Mouse (Mus musculus) lung, adult 10 weeks (tissue): ENCODE data around the gene Armc2. TPM values are rescaled to one million over a fixed set of nuclear protein-coding genes. Genes with fewer than 3 reads are reported as not detected.

Source experiments
- polyA plus RNA-seq: library from polyadenylated mRNA; stranded (reverse); fragments of 350-450 nt; fragmentation: Illumina TruSeq; extraction: RNeasy Lipid Tissue Mini Kit (QIAGEN cat#74804); gene quantifications from one replicate; pipeline ENCODE4 v1.2.3, GENCODE M21; 2014; ENCODE audit warnings: low read depth, low replicate concordance; ENCODE audit not compliant: insufficient read depth

The Armc2 gene
- polyA plus RNA-seq = 2.0 TPM

DNA sequence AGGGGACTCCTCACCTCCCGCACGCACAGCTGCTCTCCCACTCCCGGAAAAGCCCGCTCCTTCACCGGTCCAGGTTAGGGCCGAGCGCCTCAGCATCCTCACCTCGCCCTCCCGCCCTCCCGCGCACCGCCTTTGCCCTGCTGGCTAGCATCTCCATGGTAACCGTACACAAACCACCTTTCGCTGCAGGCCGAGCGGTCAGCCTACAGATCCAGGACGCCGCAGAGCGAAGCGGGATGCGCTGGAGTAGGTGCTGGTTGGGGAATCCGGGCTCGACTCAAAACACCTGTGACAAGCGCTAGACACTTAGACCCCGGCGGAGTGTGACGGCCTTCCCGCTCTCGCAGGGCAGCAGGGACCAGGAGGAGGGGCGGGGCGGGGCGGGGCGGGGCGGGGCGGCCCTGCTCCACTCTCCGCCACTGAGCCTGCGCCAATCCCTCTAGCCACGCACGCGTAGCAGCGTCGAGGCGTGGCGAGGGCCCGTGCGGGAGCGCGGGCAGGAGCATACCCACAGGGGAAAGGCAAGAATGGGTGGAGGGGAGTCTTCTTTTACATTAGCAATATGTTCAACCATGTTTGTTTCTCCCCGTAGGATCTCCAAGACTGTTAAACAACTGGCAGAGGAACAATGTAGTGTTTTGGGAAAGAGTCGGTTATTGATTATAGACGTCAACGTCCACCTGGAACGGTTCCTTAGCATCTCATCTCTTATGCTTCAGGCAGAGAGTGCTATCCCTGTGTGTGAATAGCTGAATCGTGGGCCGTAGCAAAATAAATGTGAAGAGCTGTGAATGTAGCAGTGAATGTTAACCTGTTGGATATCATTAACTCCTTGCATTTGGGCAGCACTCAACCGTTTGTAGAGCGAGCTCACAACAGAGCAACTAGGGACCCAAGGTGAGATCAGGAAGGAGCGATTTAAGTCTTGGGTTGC, at the start of gene Armc2:
Armc2 (minus strand) TSS at position 427 of the 934 bp plus-strand sequence.

Other genes starting within 250 kb of the Armc2 start
- gene Cep57l1, start 208.6 kb downstream of the Armc2 start, polyA plus RNA-seq = 2.3 TPM
- gene Sesn1, start 208.5 kb downstream of the Armc2 start, polyA plus RNA-seq = 26.9 TPM